Mouse (Mus musculus) embryonic facial prominence, embryonic 10.5 days (tissue): ENCODE data around the gene Psmb3. TPM values are rescaled to one million over a fixed set of nuclear protein-coding genes. Genes with fewer than 3 reads are reported as not detected.

Experiments used
- DNase-seq: peaks from one replicate; pipeline ENCODE4 v3.0.0-alpha.2; 2017; ENCODE audit warnings: low spot score
- H3K27ac ChIP-seq: fragments of 300-500 bp; sonication (generic); replicated peaks from 2 replicates; pipeline ENCODE4 v1.5.1; 2016; ENCODE audit warnings: mild to moderate bottlenecking
- H3K27me3 ChIP-seq: fragments of 300-500 bp; sonication (generic); replicated peaks from 2 replicates; pipeline ENCODE4 v1.6.1; 2016; ENCODE audit warnings: low read depth, mild to moderate bottlenecking; ENCODE audit not compliant: poor library complexity, severe bottlenecking
- H3K36me3 ChIP-seq: fragments of 300-500 bp; sonication (generic); replicated peaks from 2 replicates; pipeline ENCODE4 v1.6.1; 2016; ENCODE audit warnings: mild to moderate bottlenecking, moderate library complexity
- H3K4me1 ChIP-seq: fragments of 300-500 bp; sonication (generic); 2 replicates; pipeline ENCODE4 v1.6.1; 2016
- H3K4me3 ChIP-seq: fragments of 300-500 bp; sonication (generic); 2 replicates; pipeline ENCODE4 v1.5.1; 2016; ENCODE audit warnings: mild to moderate bottlenecking, moderate library complexity
- H3K9me3 ChIP-seq: fragments of 300-500 bp; sonication (generic); 2 replicates; pipeline ENCODE4 v1.6.1; 2016; ENCODE audit warnings: mild to moderate bottlenecking
- WGBS: fragments of 180-500 bp; shearing (Covaris S2); methylation state at CpG from one replicate; pipeline ENCODE4 v1.1.7; 2016; 5-methylcytosine and 5-hydroxymethylcytosine counted together
- microRNA-seq: library from miRNA; unstranded; fragments of <30 nt; microRNA quantifications from one replicate; pipeline ENCODE4, GENCODE M21; 2017
- polyA plus RNA-seq: library from polyadenylated mRNA; unstranded; fragments of >200 nt; fragmentation: Nextera tagmentation; extraction: Ambion mirVana; gene quantifications from 2 replicates; pipeline ENCODE4 v1.2.1, GENCODE M21; 2016

Psmb3 gene
- polyA plus RNA-seq, 1 experiment from 2014 or later: 634 TPM

- H3K4me3 ChIP-seq: no peak overlapping the region
- DNase-seq: no peak
- H3K4me1 ChIP-seq: no peaks in the 10 kb centered on the region
- 97% methylated on average over 1 of the region's 1 CpGs for WGBS
- no peaks in the 10 kb centered on the region for H3K27me3 ChIP-seq
- peaks cover 98% of the 10 kb centered on the region for H3K36me3 ChIP-seq
- no peak overlapping the region for H3K27ac ChIP-seq
- no peaks in the 10 kb centered on the region for H3K9me3 ChIP-seq
Observed at GRCm38 (mm10) chr11:97758125-97758524, 54.9 kb downstream of the Psmb3 start.

- peaks cover 98% of the 10 kb centered on the region for H3K36me3 ChIP-seq
- H3K27me3 ChIP-seq: no peaks in the 10 kb centered on the region
- H3K4me3 ChIP-seq: no peak overlapping the region
- no peak overlapping the region for H3K27ac ChIP-seq
- H3K9me3 ChIP-seq: no peaks in the 10 kb centered on the region
- WGBS: 89% methylated on average over 6 of the region's 6 CpGs
- no peaks in the 10 kb centered on the region for H3K4me1 ChIP-seq
- no peak for DNase-seq
Observed at GRCm38 (mm10) chr11:97758942-97759341, 55.7 kb downstream of the Psmb3 start.

GRCm38 (mm10) chr11:97761638-97762037 is 58.4 kb downstream of the Psmb3 start:
- Histone ChIP-seq H3K4me1 (peaks cover 13% of the 10 kb centered on the region), H3K27ac (no peak overlapping the region), H3K9me3 (no peaks in the 10 kb centered on the region), H3K27me3 (no peaks in the 10 kb centered on the region), H3K4me3 (no peak overlapping the region), H3K36me3 (peaks cover 78% of the 10 kb centered on the region)
- no peak for DNase-seq

Small RNA genes lying within 50 kb of the gene (microRNA-seq; reads per million reads assigned to microRNA genes)
- 0.91 reads per million for gene Gm24158
- gene Mir6927: 1.8 reads per million
- not detected for gene Mir8102

Other genes starting within 250 kb of the Psmb3 start
- gene 4933428G20Rik, start 203.1 kb upstream of the Psmb3 start, polyA plus RNA-seq: 0.35 and 0.54 TPM in 2 replicates
- gene Srcin1, start 127.2 kb upstream of the Psmb3 start, polyA plus RNA-seq: 0.72 and 0.80 TPM in 2 replicates
- gene Epop, start 73.7 kb upstream of the Psmb3 start, polyA plus RNA-seq: 13.0 and 14.4 TPM in 2 replicates
- gene Mllt6, start 40.0 kb upstream of the Psmb3 start, polyA plus RNA-seq: 2.1 and 2.2 TPM in 2 replicates
- gene Cisd3, start 17.6 kb upstream of the Psmb3 start, polyA plus RNA-seq: 18.2 and 20.0 TPM in 2 replicates
- 23.2 and 24.1 TPM in 2 replicates for gene Pcgf2, start 2.9 kb upstream of the Psmb3 start, polyA plus RNA-seq
- gene Pip4k2b, start 41.3 kb downstream of the Psmb3 start, polyA plus RNA-seq: 1.9 and 2.1 TPM in 2 replicates
- 22.0 and 24.2 TPM in 2 replicates for gene Cwc25, start 63.2 kb downstream of the Psmb3 start, polyA plus RNA-seq
- 0.85 and 1.1 TPM in 2 replicates for gene 1700001P01Rik, start 72.5 kb downstream of the Psmb3 start, polyA plus RNA-seq
- gene Rpl23, start 79.0 kb downstream of the Psmb3 start, polyA plus RNA-seq: 481 and 487 TPM in 2 replicates
- gene Lasp1, start 95.6 kb downstream of the Psmb3 start, polyA plus RNA-seq: 90.5 and 98.7 TPM in 2 replicates
- gene B230217C12Rik, start 137.4 kb downstream of the Psmb3 start, polyA plus RNA-seq: 14.0 and 16.0 TPM in 2 replicates
- gene Fbxo47, start 180.8 kb downstream of the Psmb3 start, polyA plus RNA-seq: 0.42 and 0.67 TPM in 2 replicates